Mouse (Mus musculus) liver, postnatal 0 days (tissue): ENCODE results near the gene Vapa.

Experiments
- CTCF ChIP-seq: sonication (generic); IDR thresholded peaks from 2 replicates; pipeline ENCODE4 v1.5.1; 2016; ENCODE audit warnings: antibody characterized with exemption, low read depth
- EP300 ChIP-seq: IDR thresholded peaks from 2 replicates; pipeline ENCODE4 v1.6.1; 2016; ENCODE audit warnings: antibody characterized with exemption, low read depth, mild to moderate bottlenecking

DNA sequence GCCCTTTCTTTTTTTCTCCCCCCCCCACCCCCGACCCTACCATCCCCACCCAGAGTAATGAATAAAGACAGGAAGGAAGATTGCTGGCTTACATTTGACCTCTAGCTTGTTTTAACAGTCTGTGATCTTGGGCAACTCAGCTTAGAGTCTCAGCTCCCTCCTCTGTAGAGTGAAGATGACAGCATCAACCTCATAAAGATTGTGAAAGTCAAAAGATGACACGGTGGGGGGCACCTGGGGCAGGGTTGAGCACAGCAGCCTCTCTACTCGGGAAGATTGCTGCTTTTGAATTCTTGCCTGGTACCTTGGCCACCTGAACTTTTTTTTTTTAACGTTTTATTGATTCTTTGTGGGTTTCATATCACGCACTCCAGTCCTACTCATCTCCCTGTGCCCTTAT lies 34.6 kb upstream of the Vapa start:
- TF ChIP-seq CTCF: no peak
- TF ChIP-seq EP300: no peak
